Mouse (Mus musculus): ENCODE measurements around the gene Zfyve21.

DNA sequence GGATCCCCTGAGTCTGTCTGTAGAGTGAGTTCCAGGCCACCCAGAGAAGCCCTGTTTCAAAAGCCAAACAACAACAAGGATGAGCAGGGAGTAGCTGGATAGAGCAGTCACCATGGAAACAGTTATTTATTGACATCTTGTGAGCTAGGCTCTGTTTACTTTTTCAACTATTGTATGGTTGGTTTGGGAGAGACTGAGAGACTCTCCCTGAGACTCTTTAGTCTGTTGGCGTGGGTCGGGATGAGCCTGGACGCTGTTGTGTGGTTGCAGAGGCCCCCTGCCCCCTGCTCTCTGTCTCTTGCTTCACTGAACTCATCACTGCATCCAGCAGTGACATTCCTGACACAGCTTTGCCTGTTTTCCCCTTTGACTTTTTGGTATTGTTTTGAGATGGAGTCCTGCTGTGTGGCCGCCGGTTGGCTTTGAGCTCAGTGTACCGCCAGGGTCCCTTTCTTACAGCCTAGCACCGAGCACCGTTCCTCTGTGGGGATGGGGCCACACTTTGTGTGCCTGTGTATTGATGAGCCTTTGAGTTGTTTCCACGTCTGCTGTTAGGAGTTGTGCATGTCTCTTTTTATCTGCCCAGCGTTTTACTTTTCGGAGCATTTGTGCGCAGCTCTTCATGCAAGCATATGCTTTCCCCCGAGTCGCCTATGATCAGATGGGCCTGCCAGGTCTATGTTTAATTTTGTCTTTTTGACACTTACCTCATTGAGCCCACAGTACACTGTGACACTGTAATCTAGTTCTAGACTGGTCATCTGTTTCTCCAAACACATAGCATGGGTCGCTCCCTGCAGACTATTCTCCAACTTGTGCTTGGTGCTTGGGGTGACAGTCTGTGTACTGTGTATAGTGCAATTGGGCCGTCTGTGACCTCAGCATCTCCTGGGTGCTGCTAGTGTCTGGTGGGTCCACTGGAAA, 47.4 kb upstream of the Zfyve21 start:
- no peak for TF ChIP-seq CTCF (IDR thresholded peaks at IDR 0.05; ENCODE audit: low read depth)
- TF ChIP-seq EP300 (IDR thresholded peaks at IDR 0.05; ENCODE audit: low read depth), result no peak
